Mouse (Mus musculus) limb, embryonic 14.5 days (tissue): Measurements from ENCODE around the gene Slc22a1. TPM values are rescaled to one million over a fixed set of nuclear protein-coding genes. Genes with fewer than 3 reads are reported as not detected.

Source experiments
- ATAC-seq: fragments of 200-750 bp; cut with Nextera tagmentation; 2 replicates; pipeline ENCODE4 v1.8.0; 2017; ENCODE audit warnings: low read depth, moderate number of reproducible peaks, moderate TSS enrichment; ENCODE audit not compliant: low FRiP score
- DNase-seq: peaks from one replicate; pipeline ENCODE4 v3.0.0-alpha.2; 2015; ENCODE audit warnings: low spot score
- H3K27ac ChIP-seq: fragments of 300-500 bp; sonication (generic); replicated peaks from 2 replicates; pipeline ENCODE4 v1.5.1; 2014; ENCODE audit warnings: low read depth, mild to moderate bottlenecking, low read length, moderate library complexity, mixed read lengths
- H3K27me3 ChIP-seq: fragments of 300-500 bp; sonication (generic); 2 replicates; pipeline ENCODE4 v1.6.1; 2014; ENCODE audit warnings: low read length, mixed read lengths; ENCODE audit not compliant: control insufficient read depth, insufficient read depth
- H3K36me3 ChIP-seq: fragments of 300-500 bp; sonication (generic); 2 replicates; pipeline ENCODE4 v1.6.1; 2014; ENCODE audit warnings: mild to moderate bottlenecking, low read length, moderate library complexity, mixed read lengths; ENCODE audit not compliant: control insufficient read depth, insufficient read depth
- H3K4me1 ChIP-seq: fragments of 300-500 bp; sonication (generic); 2 replicates; pipeline ENCODE4 v1.6.1; 2014; ENCODE audit warnings: antibody characterized with exemption, low read length, mixed read lengths; ENCODE audit not compliant: control insufficient read depth, insufficient read depth
- H3K4me2 ChIP-seq: fragments of 300-500 bp; sonication (generic); replicated peaks from 2 replicates; pipeline ENCODE4 v1.6.1; 2014; ENCODE audit warnings: low read depth, mild to moderate bottlenecking, low read length, moderate library complexity; ENCODE audit not compliant: severe bottlenecking
- H3K4me3 ChIP-seq: fragments of 300-500 bp; sonication (generic); replicated peaks from 2 replicates; pipeline ENCODE4 v1.5.1; 2014; ENCODE audit warnings: low read length
- H3K9ac ChIP-seq: fragments of 300-500 bp; sonication (generic); 2 replicates; pipeline ENCODE4 v1.6.1; 2014; ENCODE audit warnings: mild to moderate bottlenecking, low read depth, low read length, moderate library complexity; ENCODE audit not compliant: severe bottlenecking
- H3K9me3 ChIP-seq: fragments of 300-500 bp; sonication (generic); 2 replicates; pipeline ENCODE4 v1.6.1; 2016; ENCODE audit warnings: low read length; ENCODE audit not compliant: control insufficient read depth
- POLR2A ChIP-seq: fragments of 200-500 bp; IDR thresholded peaks from 2 replicates; pipeline ENCODE4 v1.8.0; 2012; ENCODE audit warnings: inconsistent platforms, mild to moderate bottlenecking, moderate library complexity, borderline replicate concordance; ENCODE audit not compliant: insufficient read depth, insufficient read length; ENCODE audit errors: extremely low read depth
- WGBS: fragments of 180-500 bp; shearing (Covaris S2); extraction: QIAGEN DNeasy Blood & Tissue Kit; methylation state at CpG from one replicate; pipeline ENCODE4 v1.1.7; 2014; 5-methylcytosine and 5-hydroxymethylcytosine counted together
- polyA plus RNA-seq, 2 experiments: library from polyadenylated mRNA; depleted of rRNA in 1 of 2; stranded (reverse) in 1 of 2; unstranded in 1 of 2; fragments of >200 nt; fragmentation: Nextera tagmentation in 1 of 2; extraction: Ambion mirVana in 1 of 2; gene quantifications; 2 replicates each; pipeline versions ENCODE4 v1.2.1 to v1.2.3; 2012 to 2014

Slc22a1 gene
- polyA plus RNA-seq, 2 experiments: 0.14 TPM; not detected in 1

- no peak for TF ChIP-seq POLR2A
- no peak overlapping the region for H3K27ac ChIP-seq
- no peak overlapping the region for H3K4me2 ChIP-seq
- no peak for DNase-seq
- no peak for ATAC-seq
- H3K27me3 ChIP-seq: no peaks in the 10 kb centered on the region
- no peaks in the 10 kb centered on the region for H3K4me1 ChIP-seq
- no peaks in the 10 kb centered on the region for H3K9me3 ChIP-seq
- no peak overlapping the region for H3K4me3 ChIP-seq
- 89% methylated on average over 15 of the region's 15 CpGs for WGBS
- H3K36me3 ChIP-seq: no peaks in the 10 kb centered on the region
- H3K9ac ChIP-seq: no peak overlapping the region
These were observed 60.9 kb downstream of the Slc22a1 start for GRCm38 (mm10) chr17:12614511-12615385.

- no peak overlapping the region for H3K9ac ChIP-seq
- TF ChIP-seq POLR2A: no peak
- H3K27me3 ChIP-seq: no peaks in the 10 kb centered on the region
- H3K4me2 ChIP-seq: no peak overlapping the region
- H3K27ac ChIP-seq: no peak overlapping the region
- no peaks in the 10 kb centered on the region for H3K9me3 ChIP-seq
- DNase-seq (no peak), ATAC-seq (no peak)
- H3K36me3 ChIP-seq: no peaks in the 10 kb centered on the region
- no peaks in the 10 kb centered on the region for H3K4me1 ChIP-seq
- no peak overlapping the region for H3K4me3 ChIP-seq
These were observed 68.4 kb downstream of the Slc22a1 start for GRCm38 (mm10) chr17:12607202-12607601.

- no peak for DNase-seq
These were observed 69.0 kb downstream of the Slc22a1 start for GRCm38 (mm10) chr17:12606634-12607033.

More at GRCm38 (mm10) chr17:12606634-12607033, 69.0 kb downstream of the Slc22a1 start:
- no peak overlapping the region for H3K4me2 ChIP-seq
- H3K9me3 ChIP-seq: no peaks in the 10 kb centered on the region
- no peak overlapping the region for H3K27ac ChIP-seq
- TF ChIP-seq POLR2A: no peak
- no peak for ATAC-seq
- H3K36me3 ChIP-seq: no peaks in the 10 kb centered on the region
- WGBS: 35% methylated on average over 1 of the region's 1 CpGs
- H3K4me3 ChIP-seq: no peak overlapping the region
- H3K4me1 ChIP-seq: no peaks in the 10 kb centered on the region
- no peaks in the 10 kb centered on the region for H3K27me3 ChIP-seq
- H3K9ac ChIP-seq: no peak overlapping the region

Other genes starting within 250 kb of the Slc22a1 start
- 2.0 and 2.2 TPM in 2 replicates for gene Slc22a3, start 168.1 kb downstream of the Slc22a1 start, polyA plus RNA-seq (2012; rRNA removed)
- 1.5 and 1.6 TPM in 2 replicates for gene Slc22a3, start 168.1 kb downstream of the Slc22a1 start, polyA plus RNA-seq (2014; fragmentation: Nextera tagmentation; extraction: Ambion mirVana)
- gene Slc22a2, start 91.7 kb downstream of the Slc22a1 start, polyA plus RNA-seq (2012; rRNA removed): 0.04 TPM in 1 of 2 replicates, not detected in the other
- not detected in 2 replicates for gene Slc22a2, start 91.7 kb downstream of the Slc22a1 start, polyA plus RNA-seq (2014; fragmentation: Nextera tagmentation; extraction: Ambion mirVana)
- gene Igf2r, start 93.8 kb upstream of the Slc22a1 start, polyA plus RNA-seq (2012; rRNA removed): 97.3 and 99.6 TPM in 2 replicates
- 60.6 and 62.4 TPM in 2 replicates for gene Igf2r, start 93.8 kb upstream of the Slc22a1 start, polyA plus RNA-seq (2014; fragmentation: Nextera tagmentation; extraction: Ambion mirVana)
- gene Mas1, start 192.3 kb upstream of the Slc22a1 start, polyA plus RNA-seq (2012; rRNA removed): 1.7 and 1.9 TPM in 2 replicates
- 1.4 and 2.1 TPM in 2 replicates for gene Mas1, start 192.3 kb upstream of the Slc22a1 start, polyA plus RNA-seq (2014; fragmentation: Nextera tagmentation; extraction: Ambion mirVana)
- 0.38 and 0.73 TPM in 2 replicates for gene Mrgprh, start 200.2 kb upstream of the Slc22a1 start, polyA plus RNA-seq (2012; rRNA removed)
- 0.10 and 0.14 TPM in 2 replicates for gene Mrgprh, start 200.2 kb upstream of the Slc22a1 start, polyA plus RNA-seq (2014; fragmentation: Nextera tagmentation; extraction: Ambion mirVana)
- 5.1 and 5.3 TPM in 2 replicates for gene Pnldc1, start 234.4 kb upstream of the Slc22a1 start, polyA plus RNA-seq (2012; rRNA removed)
- gene Pnldc1, start 234.4 kb upstream of the Slc22a1 start, polyA plus RNA-seq (2014; fragmentation: Nextera tagmentation; extraction: Ambion mirVana): 2.4 and 3.4 TPM in 2 replicates
- gene Tcp1, start 239.9 kb upstream of the Slc22a1 start, polyA plus RNA-seq (2012; rRNA removed): 184 and 212 TPM in 2 replicates
- gene Tcp1, start 239.9 kb upstream of the Slc22a1 start, polyA plus RNA-seq (2014; fragmentation: Nextera tagmentation; extraction: Ambion mirVana): 386 and 395 TPM in 2 replicates
- 47.4 and 66.4 TPM in 2 replicates for gene Mrpl18, start 240.5 kb upstream of the Slc22a1 start, polyA plus RNA-seq (2012; rRNA removed)
- 127 and 135 TPM in 2 replicates for gene Mrpl18, start 240.5 kb upstream of the Slc22a1 start, polyA plus RNA-seq (2014; fragmentation: Nextera tagmentation; extraction: Ambion mirVana)